Mouse (Mus musculus) heart, embryonic 10.5 days (tissue): ENCODE measurements around the gene Rcsd1. TPM values are rescaled to one million over a fixed set of nuclear protein-coding genes. Genes with fewer than 3 reads are reported as not detected.
A peak's percentile ranks its signal among the peaks of the same experiment; 100 is the strongest.

Experiments used
- DNase-seq: peaks from one replicate; pipeline ENCODE4 v3.0.0-alpha.2; 2017; ENCODE audit warnings: low spot score
- H3K27ac ChIP-seq: fragments of 300-500 bp; sonication (generic); 2 replicates; pipeline ENCODE4 v1.5.1; 2016; ENCODE audit warnings: mild to moderate bottlenecking
- H3K27me3 ChIP-seq: fragments of 300-500 bp; sonication (generic); 2 replicates; pipeline ENCODE4 v1.6.1; 2016; ENCODE audit warnings: mild to moderate bottlenecking; ENCODE audit not compliant: poor library complexity, insufficient read depth, severe bottlenecking
- H3K36me3 ChIP-seq: fragments of 300-500 bp; sonication (generic); 2 replicates; pipeline ENCODE4 v1.6.1; 2016; ENCODE audit warnings: mild to moderate bottlenecking, moderate library complexity
- H3K4me1 ChIP-seq: fragments of 300-500 bp; sonication (generic); 2 replicates; pipeline ENCODE4 v1.6.1; 2016; ENCODE audit warnings: mild to moderate bottlenecking
- H3K4me3 ChIP-seq: fragments of 300-500 bp; sonication (generic); 2 replicates; pipeline ENCODE4 v1.5.1; 2016; ENCODE audit warnings: mild to moderate bottlenecking, moderate library complexity
- H3K9me3 ChIP-seq: fragments of 300-500 bp; sonication (generic); 2 replicates; pipeline ENCODE4 v1.6.1; 2016; ENCODE audit warnings: mild to moderate bottlenecking, moderate library complexity
- WGBS: fragments of 180-500 bp; shearing (Covaris S2); methylation state at CpG from one replicate; pipeline ENCODE4 v1.1.7; 2016; 5-methylcytosine and 5-hydroxymethylcytosine counted together
- polyA plus RNA-seq: library from polyadenylated mRNA; unstranded; fragments of >200 nt; fragmentation: Nextera tagmentation; extraction: Ambion mirVana; gene quantifications from 2 replicates; pipeline ENCODE4 v1.2.1, GENCODE M21; 2016

Rcsd1 gene
- polyA plus RNA-seq, 1 experiment from 2014 or later, result 100 TPM

DNA sequence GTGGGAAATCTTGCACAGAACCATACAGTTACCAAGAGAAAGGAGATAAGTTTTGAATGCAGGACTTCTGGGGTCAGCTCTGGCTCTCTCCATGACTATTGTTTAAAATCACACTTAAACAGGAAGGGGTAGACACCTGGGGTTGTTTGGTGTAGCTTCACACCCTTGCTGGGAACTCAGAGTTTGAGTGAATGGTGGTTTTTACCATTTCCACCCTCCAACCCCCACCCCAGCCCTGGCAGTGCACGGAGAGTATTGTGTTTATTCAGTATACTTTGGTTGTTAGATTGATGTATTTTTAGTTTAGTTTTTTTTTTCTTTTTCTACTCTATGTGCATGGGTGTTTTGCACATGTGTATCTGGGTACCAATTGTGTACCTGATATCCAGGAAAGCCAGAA lies 20.6 kb upstream of the Rcsd1 start:
- no peaks in the 10 kb centered on the region for H3K27me3 ChIP-seq
- H3K36me3 ChIP-seq, result no peaks in the 10 kb centered on the region
- DNase-seq, result no peak
- no peak overlapping the region for H3K27ac ChIP-seq
- WGBS, result 56% methylated on average over 1 of the region's 1 CpGs
- H3K4me1 ChIP-seq, result peaks cover 31% of the 10 kb centered on the region
- no peak overlapping the region for H3K4me3 ChIP-seq
- H3K9me3 ChIP-seq, result no peaks in the 10 kb centered on the region

DNA sequence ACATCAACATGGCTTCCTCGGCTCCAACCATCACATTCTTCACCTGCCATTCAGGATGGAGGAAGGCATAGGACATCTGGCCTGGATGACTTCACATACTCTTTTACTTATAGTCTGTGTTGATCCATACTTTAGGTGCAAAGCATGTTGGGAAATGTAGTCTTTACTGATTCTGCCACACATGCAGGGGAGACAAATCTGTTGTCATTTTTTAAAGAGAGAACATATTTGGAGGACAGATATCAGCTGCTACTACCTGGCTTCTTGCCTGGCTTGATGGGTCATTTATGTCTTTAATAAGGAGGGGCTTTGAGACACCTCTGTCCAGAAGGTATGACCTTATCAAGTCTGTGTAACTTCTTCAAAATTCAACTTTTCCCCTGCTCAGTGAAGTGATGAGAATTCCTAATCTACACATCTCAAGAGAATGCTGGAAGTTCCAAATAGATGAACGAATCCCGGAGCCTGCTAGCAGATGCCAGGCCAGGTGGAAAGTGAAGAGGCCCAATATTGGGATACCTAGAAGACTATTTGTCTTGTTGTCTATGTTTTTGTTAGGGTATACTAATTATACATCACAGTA lies 18.6 kb upstream of the Rcsd1 start:
- WGBS, result 88% methylated on average over 3 of the region's 3 CpGs
- Histone ChIP-seq H3K27ac (no peak overlapping the region), H3K4me1 (peaks cover 36% of the 10 kb centered on the region), H3K4me3 (no peak overlapping the region), H3K9me3 (no peaks in the 10 kb centered on the region), H3K36me3 (no peaks in the 10 kb centered on the region), H3K27me3 (no peaks in the 10 kb centered on the region)
- DNase-seq, result no peak

DNA sequence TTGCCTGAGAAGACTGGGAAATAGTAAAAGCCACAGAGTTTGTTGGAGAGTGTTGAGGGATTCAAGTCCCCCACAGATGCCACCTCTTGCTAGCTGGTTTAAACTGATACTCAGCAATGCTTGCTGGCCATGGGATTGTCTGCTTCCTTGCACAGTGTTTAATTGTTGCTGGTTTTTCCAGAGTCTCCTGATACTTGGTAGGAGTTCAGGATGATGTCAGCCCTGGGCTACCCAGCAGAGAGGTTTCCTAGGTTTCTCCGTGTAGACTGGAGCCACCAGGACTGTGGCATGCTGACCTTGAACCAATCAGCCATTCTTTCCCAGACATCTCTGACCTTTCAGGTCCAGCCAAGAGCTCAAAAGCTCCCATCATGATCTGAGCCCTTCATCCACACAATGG lies 17.4 kb upstream of the Rcsd1 start:
- Histone ChIP-seq H3K4me1 (peaks cover 36% of the 10 kb centered on the region), H3K27ac (peak overlapping the region; percentile 36; the same call in 1 of the 2 replicates), H3K36me3 (no peaks in the 10 kb centered on the region), H3K27me3 (no peaks in the 10 kb centered on the region), H3K9me3 (no peaks in the 10 kb centered on the region), H3K4me3 (no peak overlapping the region)
- 26% methylated on average over 1 of the region's 1 CpGs for WGBS
- no peak for DNase-seq

DNA sequence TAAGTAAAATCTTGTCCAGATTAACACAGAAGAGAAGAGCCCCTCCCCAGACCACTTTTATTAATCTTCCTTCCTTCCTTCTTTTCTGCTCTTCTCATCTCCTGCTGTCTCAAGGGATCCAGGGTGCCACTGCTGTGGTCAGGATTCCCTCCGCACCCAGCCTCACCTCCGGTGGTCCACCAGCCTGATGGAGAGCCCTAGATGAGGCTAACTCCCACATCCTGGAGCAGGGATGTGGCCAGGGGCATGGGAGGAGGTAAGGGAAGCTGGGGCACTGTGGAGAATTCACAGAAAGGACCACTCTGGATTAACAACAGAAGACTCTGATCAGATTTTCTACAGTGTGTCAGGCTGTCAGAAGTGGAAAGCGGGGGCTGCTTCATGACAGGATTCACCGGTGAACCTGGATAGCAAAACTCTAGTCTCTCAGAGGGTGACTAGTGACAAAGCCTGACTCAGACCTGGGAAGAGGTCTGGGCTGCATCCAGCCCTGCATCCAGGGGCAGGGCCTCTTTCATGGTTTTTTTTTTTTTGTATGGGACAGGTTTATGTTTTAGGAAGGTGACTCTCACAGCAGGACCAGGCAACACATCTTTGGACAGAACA lies 15.6 kb upstream of the Rcsd1 start:
- WGBS, result 77% methylated on average over 4 of the region's 4 CpGs
- peak; percentile 72 for DNase-seq
- Histone ChIP-seq H3K27ac (peak overlapping the region; percentile 31; the same call in 1 of the 2 replicates), H3K27me3 (no peaks in the 10 kb centered on the region), H3K4me1 (peaks cover 33% of the 10 kb centered on the region), H3K9me3 (no peaks in the 10 kb centered on the region), H3K4me3 (no peak overlapping the region), H3K36me3 (no peaks in the 10 kb centered on the region)

DNA sequence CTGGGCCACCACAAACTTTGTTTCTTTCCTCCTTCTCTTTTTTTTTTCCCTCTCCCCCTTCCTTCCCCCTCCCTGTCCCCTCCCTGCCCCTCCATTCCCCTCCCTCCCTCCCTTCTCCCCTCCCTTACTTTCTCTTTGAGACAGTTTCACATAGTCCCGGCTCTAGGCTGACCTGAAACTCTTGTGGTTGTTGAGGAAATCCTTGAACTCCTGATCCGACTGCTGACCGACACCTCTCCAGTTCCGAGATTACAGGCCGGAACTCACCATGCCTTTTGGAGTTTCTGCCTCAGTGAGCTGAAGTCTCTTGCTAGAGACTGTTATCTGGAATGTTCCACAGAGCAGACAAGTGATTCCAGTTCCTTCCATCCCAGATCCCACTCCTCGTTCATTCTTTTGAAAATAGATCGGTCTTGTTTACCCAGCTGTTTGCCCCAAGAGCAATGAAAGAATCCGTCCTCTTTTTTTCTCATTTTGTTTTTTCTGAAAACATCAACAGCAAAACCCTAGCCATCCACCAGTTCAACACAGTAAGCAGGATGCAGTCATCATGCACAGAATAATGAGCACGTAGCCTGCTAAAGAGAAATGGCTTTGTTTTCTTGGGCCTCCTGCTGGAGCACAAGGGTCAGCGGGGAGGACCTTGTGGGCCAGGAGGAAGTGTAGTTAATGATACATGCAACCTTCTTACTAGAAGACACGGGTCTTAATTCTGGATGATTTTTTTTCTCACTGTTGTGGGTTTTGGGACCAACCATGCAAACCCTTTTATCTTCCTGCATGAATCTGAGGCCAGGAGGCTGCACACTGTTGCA lies 14.9 kb upstream of the Rcsd1 start:
- no peaks in the 10 kb centered on the region for H3K36me3 ChIP-seq
- H3K9me3 ChIP-seq, result no peaks in the 10 kb centered on the region
- H3K4me3 ChIP-seq, result no peak overlapping the region
- 43% methylated on average over 11 of the region's 11 CpGs for WGBS
- H3K27me3 ChIP-seq, result no peaks in the 10 kb centered on the region
- peaks cover 29% of the 10 kb centered on the region for H3K4me1 ChIP-seq
- peak overlapping the region; percentile 42 for H3K27ac ChIP-seq
- no peak for DNase-seq

DNA sequence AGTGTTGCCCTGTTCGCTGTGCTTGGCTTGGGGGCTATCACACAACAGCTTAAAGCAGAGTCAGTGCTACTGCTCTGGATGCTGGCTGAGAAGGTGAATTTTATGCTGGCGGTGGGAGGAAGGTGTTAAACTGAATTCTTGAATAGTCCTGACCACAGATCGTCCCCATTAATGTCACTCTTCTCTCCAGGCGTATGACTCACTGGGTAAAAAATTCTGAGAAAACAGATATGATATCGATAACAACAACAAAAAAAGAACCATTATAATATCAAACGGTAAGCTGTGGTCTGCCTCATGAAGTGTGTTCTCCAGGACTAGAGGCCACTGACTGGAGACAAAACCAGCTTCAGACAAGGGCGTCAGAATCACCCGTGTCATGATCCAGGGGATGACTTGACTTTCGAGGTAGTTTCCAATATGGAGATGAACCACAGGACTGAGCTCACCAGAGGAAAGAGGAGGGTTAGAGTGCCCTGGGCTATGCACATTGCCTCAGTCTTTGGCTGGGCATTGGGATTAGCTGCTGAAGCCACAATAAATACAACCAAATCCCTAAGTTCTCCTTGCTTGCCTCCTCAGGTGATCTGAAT lies 13.1 kb upstream of the Rcsd1 start:
- WGBS, result 78% methylated on average over 9 of the region's 9 CpGs
- H3K36me3 ChIP-seq, result no peaks in the 10 kb centered on the region
- H3K4me1 ChIP-seq, result peaks cover 42% of the 10 kb centered on the region
- no peak overlapping the region for H3K27ac ChIP-seq
- no peak for DNase-seq
- H3K9me3 ChIP-seq, result no peaks in the 10 kb centered on the region
- H3K27me3 ChIP-seq, result no peaks in the 10 kb centered on the region
- no peak overlapping the region for H3K4me3 ChIP-seq

DNA sequence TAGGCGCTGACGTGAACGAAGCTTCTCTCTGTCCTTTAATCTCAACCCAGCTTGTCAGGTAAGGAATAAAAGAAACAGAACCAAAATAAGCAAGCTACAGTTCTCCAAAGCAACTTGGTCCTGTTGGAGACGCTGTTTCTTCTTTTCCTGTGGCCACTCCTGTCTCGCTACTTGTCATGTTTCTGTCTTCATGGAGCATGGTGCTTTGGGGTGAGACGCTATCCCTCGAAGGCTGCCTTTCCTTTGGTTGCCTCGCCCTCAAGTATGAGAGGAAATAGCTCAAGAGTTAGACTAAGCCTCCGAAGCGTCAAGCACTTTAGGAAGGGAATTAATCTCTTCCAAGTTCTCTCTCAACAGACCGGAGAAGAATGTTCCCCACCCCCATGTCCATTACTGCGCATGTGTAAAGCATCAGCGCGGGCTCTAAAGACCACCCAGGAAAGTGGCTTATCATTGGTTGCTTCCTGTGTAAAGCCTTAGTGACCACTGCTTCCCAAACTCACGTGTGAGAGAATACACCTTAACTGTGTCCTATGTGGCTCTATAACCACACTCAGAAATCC lies 9.1 kb upstream of the Rcsd1 start:
- WGBS, result 31% methylated on average over 15 of the region's 15 CpGs
- Histone ChIP-seq H3K27ac (peak overlapping the region; percentile 83), H3K4me3 (peak overlapping the region; percentile 25), H3K36me3 (no peaks in the 10 kb centered on the region), H3K4me1 (peaks cover 29% of the 10 kb centered on the region), H3K27me3 (no peaks in the 10 kb centered on the region; the same call in 1 of the 2 replicates), H3K9me3 (no peaks in the 10 kb centered on the region)
- DNase-seq, result peak; percentile 53

DNA sequence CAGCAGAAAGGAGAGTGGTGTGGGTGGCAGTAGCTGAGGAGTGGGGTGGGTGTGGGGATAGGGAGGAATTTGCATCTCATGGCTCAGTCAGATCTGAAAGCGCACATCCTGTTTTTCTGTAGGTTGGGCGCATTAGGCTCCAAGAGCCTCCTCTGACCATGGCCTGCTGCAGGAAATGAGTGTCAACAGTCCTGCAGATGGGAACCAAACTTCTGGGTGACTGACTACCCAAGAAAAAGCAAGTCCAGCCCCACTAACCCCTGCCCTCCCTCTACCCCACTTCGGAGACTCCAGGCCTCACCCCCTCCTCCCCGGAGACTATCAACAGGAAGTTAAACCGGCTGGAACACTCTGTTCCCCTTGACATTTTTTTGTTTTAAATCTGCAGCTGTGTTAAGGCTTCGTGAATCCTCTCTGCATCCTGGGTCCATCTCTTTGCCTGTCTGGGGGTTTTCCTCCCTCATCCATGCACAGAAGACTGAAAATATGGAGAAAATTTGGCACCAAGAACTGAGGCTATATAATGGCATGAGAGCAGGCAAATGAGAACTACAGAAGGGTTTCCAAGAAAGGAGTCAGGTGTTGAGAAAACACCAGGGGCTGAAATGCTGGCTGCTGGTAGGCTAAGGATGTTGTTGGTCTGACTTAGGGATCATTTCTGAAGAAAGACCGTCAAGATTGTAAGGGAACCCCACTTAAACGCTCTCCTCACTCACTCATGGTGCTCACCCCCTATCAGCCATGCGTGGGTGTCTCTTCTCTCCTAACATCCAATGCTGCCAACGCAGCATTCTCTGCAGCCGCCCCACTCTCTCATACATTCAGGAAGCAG lies 8.4 kb upstream of the Rcsd1 start:
- WGBS, result 32% methylated on average over 11 of the region's 11 CpGs
- peak overlapping the region; percentile 27 for H3K4me3 ChIP-seq

DNA sequence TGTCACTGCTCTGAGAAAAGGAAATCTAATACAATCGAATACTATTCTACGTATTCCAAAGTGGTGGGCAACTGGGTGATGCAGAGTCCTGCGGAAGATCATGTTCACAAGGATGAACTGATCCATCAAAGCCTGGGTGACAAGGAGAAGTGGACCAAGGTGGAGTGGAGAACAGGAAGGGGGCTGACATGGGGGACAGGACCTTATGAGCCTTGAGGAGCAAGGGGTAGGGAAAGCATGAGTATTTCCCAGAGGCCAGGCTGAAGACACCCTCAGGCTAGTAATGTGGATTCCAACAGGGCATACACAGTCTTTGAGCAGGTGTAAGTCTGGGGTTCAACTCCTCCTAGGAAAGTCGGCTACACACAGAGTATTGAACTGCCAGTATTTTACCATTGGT lies 6.9 kb upstream of the Rcsd1 start:
- no peaks in the 10 kb centered on the region; the same call in 1 of the 2 replicates for H3K27me3 ChIP-seq
- no peaks in the 10 kb centered on the region for H3K9me3 ChIP-seq
- 85% methylated on average over 4 of the region's 4 CpGs for WGBS
- no peak for DNase-seq
- no peaks in the 10 kb centered on the region for H3K36me3 ChIP-seq
- H3K27ac ChIP-seq, result peak overlapping the region; percentile 83; the same call in 1 of the 2 replicates
- peaks cover 29% of the 10 kb centered on the region for H3K4me1 ChIP-seq
- H3K4me3 ChIP-seq, result no peak overlapping the region

More for the DNA sequence above, 8.4 kb upstream of the Rcsd1 start:
- H3K9me3 ChIP-seq, result no peaks in the 10 kb centered on the region
- H3K36me3 ChIP-seq, result no peaks in the 10 kb centered on the region
- H3K27ac ChIP-seq, result peak overlapping the region; percentile 83
- no peaks in the 10 kb centered on the region; the same call in 1 of the 2 replicates for H3K27me3 ChIP-seq
- no peak for DNase-seq
- peaks cover 29% of the 10 kb centered on the region for H3K4me1 ChIP-seq

DNA sequence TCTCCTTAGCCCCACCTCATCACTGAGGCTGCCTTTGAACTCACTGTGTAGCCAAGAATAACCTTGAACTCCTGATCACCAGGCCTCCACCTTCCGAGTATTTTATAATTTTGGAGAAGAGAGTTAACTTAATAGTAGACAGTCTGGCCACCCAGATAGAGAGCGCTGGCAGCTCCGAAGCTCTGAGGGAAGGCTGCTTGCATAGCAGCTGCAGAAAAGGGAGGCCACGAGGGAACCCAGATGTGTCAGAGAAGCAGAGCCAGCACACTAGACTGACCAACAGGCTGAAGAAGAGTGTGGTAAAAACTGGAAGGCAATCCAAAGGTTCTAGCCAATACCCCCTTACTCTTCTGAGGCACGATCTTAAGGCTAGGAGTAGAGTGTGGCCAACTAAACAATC lies 4.2 kb upstream of the Rcsd1 start:
- 78% methylated on average over 5 of the region's 5 CpGs for WGBS
- H3K27me3 ChIP-seq, result no peaks in the 10 kb centered on the region; the same call in 1 of the 2 replicates
- no peaks in the 10 kb centered on the region for H3K9me3 ChIP-seq
- peak overlapping the region; percentile 30; the same call in 1 of the 2 replicates for H3K27ac ChIP-seq
- H3K4me3 ChIP-seq, result no peak overlapping the region
- H3K36me3 ChIP-seq, result no peaks in the 10 kb centered on the region
- DNase-seq, result no peak
- peaks cover 40% of the 10 kb centered on the region for H3K4me1 ChIP-seq

DNA sequence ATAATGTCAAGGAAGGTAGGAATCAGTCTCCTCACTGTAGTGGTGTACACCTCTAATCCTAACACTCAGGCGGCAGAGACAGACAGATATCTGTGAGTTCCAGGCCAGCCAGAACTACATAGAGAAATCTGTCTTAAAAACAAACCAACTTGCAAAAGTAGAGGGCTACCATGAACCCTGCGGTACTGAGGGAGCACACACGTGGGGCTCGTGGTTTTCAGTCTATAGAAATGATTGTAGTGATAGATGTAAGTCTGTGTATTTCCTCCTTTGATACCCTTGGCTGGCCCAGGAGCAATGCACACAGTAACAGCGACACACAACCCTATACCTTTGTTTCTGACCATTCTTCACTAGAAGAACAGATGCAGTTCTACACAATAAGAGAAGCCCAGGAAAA lies 2.4 kb upstream of the Rcsd1 start:
- no peaks in the 10 kb centered on the region for H3K36me3 ChIP-seq
- peaks cover 28% of the 10 kb centered on the region for H3K4me1 ChIP-seq
- DNase-seq, result no peak
- 84% methylated on average over 5 of the region's 5 CpGs for WGBS
- H3K27me3 ChIP-seq, result no peaks in the 10 kb centered on the region; the same call in 1 of the 2 replicates
- H3K27ac ChIP-seq, result no peak overlapping the region
- H3K4me3 ChIP-seq, result no peak overlapping the region
- no peaks in the 10 kb centered on the region for H3K9me3 ChIP-seq
